Mouse (Mus musculus) MEL (cell line): ENCODE results near the gene Lamp1.

Experiments
- CHD1 ChIP-seq: IDR thresholded peaks from 2 replicates; pipeline ENCODE4 v1.6.1; 2012; ENCODE audit warnings: low read depth, mild to moderate bottlenecking, inconsistent platforms, low read length, improper control_type of control experiment
- CTCF ChIP-seq, 3 experiments: IDR thresholded peaks in 2 of 3; conservative IDR thresholded peaks in 1 of 3; 2 replicates each; pipeline ENCODE4 v1.5.1; 2011 to 2012; ENCODE audit warnings: low read length in 3 of 3, low read depth in 2 of 3, mild to moderate bottlenecking in 2 of 3, improper control_type of control experiment in 1 of 3, inconsistent platforms in 1 of 3, mixed read lengths in 1 of 3, moderate library complexity in 1 of 3; ENCODE audit not compliant: control insufficient read depth in 1 of 3, insufficient read depth in 1 of 3, poor library complexity in 1 of 3, severe bottlenecking in 1 of 3
- EP300 ChIP-seq, 2 experiments: IDR thresholded peaks; 2 replicates each; pipeline ENCODE4 v1.6.1; 2011; ENCODE audit warnings: improper control_type of control experiment in 2 of 2, low read length in 2 of 2, low read depth in 1 of 2, mild to moderate bottlenecking in 1 of 2
- MXI1 ChIP-seq: IDR thresholded peaks from 2 replicates; pipeline ENCODE4 v1.6.1; 2011; ENCODE audit warnings: mild to moderate bottlenecking, low read depth, low read length, improper control_type of control experiment
- POLR2A ChIP-seq, 2 experiments: IDR thresholded peaks; 2 replicates each; pipeline ENCODE4 v1.6.1; 2011 to 2012; ENCODE audit warnings: low read length in 2 of 2, mild to moderate bottlenecking in 2 of 2, control low read depth in 1 of 2, improper control_type of control experiment in 1 of 2, low read depth in 1 of 2, moderate library complexity in 1 of 2; ENCODE audit not compliant: control insufficient read depth in 1 of 2, insufficient read depth in 1 of 2, poor library complexity in 1 of 2
- POLR2AphosphoS2 ChIP-seq: IDR thresholded peaks from 2 replicates; pipeline ENCODE4 v1.6.1; 2011; ENCODE audit warnings: low read length, improper control_type of control experiment
- TCF12 ChIP-seq: IDR thresholded peaks from 2 replicates; pipeline ENCODE4 v1.6.1; 2014; ENCODE audit warnings: low read depth, mild to moderate bottlenecking, inconsistent platforms, low read length, improper control_type of control experiment, moderate library complexity
- USF1 ChIP-seq: IDR thresholded peaks from 2 replicates; pipeline ENCODE4 v1.6.1; 2014; ENCODE audit warnings: low read depth, mild to moderate bottlenecking, inconsistent platforms, low read length, improper control_type of control experiment, moderate library complexity

- TF ChIP-seq CTCF (IDR thresholded peaks at IDR 0.05 in 2 of 3, conservative IDR thresholded peaks at IDR 0.05 in 1 of 3; ENCODE audit: control insufficient read depth in 1 of 3, insufficient read depth in 1 of 3, low read depth in 2 of 3, low read length in 3 of 3, poor library complexity in 1 of 3, severe bottlenecking in 1 of 3) (no peak), POLR2AphosphoS2 (peak; percentile 78), CHD1 (no peak), EP300 (IDR thresholded peaks at IDR 0.05; ENCODE audit: low read depth in 1 of 2, low read length in 2 of 2) (no peak), POLR2A (IDR thresholded peaks at IDR 0.05; ENCODE audit: control insufficient read depth in 1 of 2, insufficient read depth in 1 of 2, low read depth in 1 of 2, low read length in 2 of 2, poor library complexity in 1 of 2) (no peak; a peak in 1 of 4 replicates), MXI1 (no peak), TCF12 (no peak), USF1 (no peak)
Measured at GRCm38 (mm10) chr8:13178137-13178536, 19.2 kb downstream of the Lamp1 start.
